Mouse (Mus musculus): ENCODE data around the gene Tmod2.

- TF ChIP-seq CTCF (IDR thresholded peaks at IDR 0.05; ENCODE audit: low read depth, low read length), result no peak
- no peak for TF ChIP-seq POLR2A (IDR thresholded peaks at IDR 0.05; ENCODE audit: borderline replicate concordance, low read depth, low read length)
These were observed 46.2 kb downstream of the Tmod2 start for GRCm38 (mm10) chr9:75564892-75565291.

All from bone marrow macrophage, adult 2 months (primary cell).